Mouse (Mus musculus) stomach, embryonic 16.5 days (tissue): ENCODE results near the gene Sav1. TPM values are rescaled to one million over a fixed set of nuclear protein-coding genes. Genes with fewer than 3 reads are reported as not detected.

ENCODE experiments used
- ATAC-seq: fragments of 200-750 bp; cut with Nextera tagmentation; 2 replicates; pipeline ENCODE4 v1.8.0; 2017; ENCODE audit warnings: moderate number of reproducible peaks, moderate TSS enrichment; ENCODE audit not compliant: insufficient read depth, low FRiP score
- H3K27ac ChIP-seq: fragments of 300-500 bp; sonication (generic); 2 replicates; pipeline ENCODE4 v1.5.1; 2014; ENCODE audit warnings: low read length
- H3K27me3 ChIP-seq: fragments of 300-500 bp; sonication (generic); 2 replicates; pipeline ENCODE4 v1.6.1; 2014; ENCODE audit warnings: low read length, control low read depth, mixed read lengths; ENCODE audit not compliant: control insufficient read depth, insufficient read depth
- H3K36me3 ChIP-seq: fragments of 300-500 bp; sonication (generic); 2 replicates; pipeline ENCODE4 v1.6.1; 2014; ENCODE audit warnings: low read length; ENCODE audit not compliant: control insufficient read depth, insufficient read depth
- H3K4me1 ChIP-seq: fragments of 300-500 bp; sonication (generic); 2 replicates; pipeline ENCODE4 v1.6.1; 2014; ENCODE audit warnings: low read length, control low read depth, mixed read lengths; ENCODE audit not compliant: control insufficient read depth, insufficient read depth
- H3K4me2 ChIP-seq: fragments of 300-500 bp; sonication (generic); 2 replicates; pipeline ENCODE4 v1.6.1; 2014; ENCODE audit warnings: low read depth, low read length, mixed read lengths
- H3K4me3 ChIP-seq: fragments of 300-500 bp; sonication (generic); replicated peaks from 2 replicates; pipeline ENCODE4 v1.5.1; 2014; ENCODE audit warnings: mild to moderate bottlenecking, low read length
- H3K9ac ChIP-seq: fragments of 300-500 bp; sonication (generic); 2 replicates; pipeline ENCODE4 v1.6.1; 2014; ENCODE audit warnings: low read length
- H3K9me3 ChIP-seq: fragments of 300-500 bp; sonication (generic); replicated peaks from 2 replicates; pipeline ENCODE4 v1.6.1; 2016; ENCODE audit warnings: low read length, control low read depth; ENCODE audit not compliant: control insufficient read depth
- WGBS: fragments of 180-500 bp; shearing (Covaris S2); extraction: QIAGEN DNeasy Blood & Tissue Kit; methylation state at CpG from one replicate; pipeline ENCODE4 v1.1.7; 2014; 5-methylcytosine and 5-hydroxymethylcytosine counted together
- polyA plus RNA-seq: library from polyadenylated mRNA; unstranded; fragments of >200 nt; fragmentation: Nextera tagmentation; extraction: Ambion mirVana; gene quantifications from 2 replicates; pipeline ENCODE4 v1.2.1, GENCODE M21; 2015

Sav1 gene
- polyA plus RNA-seq, 1 experiment from 2014 or later: 0.68 TPM

- H3K27me3 ChIP-seq: no peaks in the 10 kb centered on the region
- ATAC-seq: no peak
- H3K4me3 ChIP-seq: no peak overlapping the region
- H3K4me2 ChIP-seq: no peak overlapping the region
- H3K9ac ChIP-seq: no peak overlapping the region
- no peaks in the 10 kb centered on the region for H3K4me1 ChIP-seq
- no peaks in the 10 kb centered on the region for H3K36me3 ChIP-seq
- no peaks in the 10 kb centered on the region for H3K9me3 ChIP-seq
- 69% methylated on average over 13 of the region's 13 CpGs for WGBS
- H3K27ac ChIP-seq: no peak overlapping the region
These were observed 11.6 kb upstream of the Sav1 start for GRCm38 (mm10) chr12:69998186-69998983.

GRCm38 (mm10) chr12:69995382-69995781, 8.6 kb upstream of the Sav1 start:
- 67% methylated on average over 3 of the region's 3 CpGs for WGBS
- no peaks in the 10 kb centered on the region for H3K9me3 ChIP-seq
- no peak overlapping the region for H3K4me3 ChIP-seq
- H3K9ac ChIP-seq: no peak overlapping the region
- ATAC-seq: no peak
- H3K4me1 ChIP-seq: no peaks in the 10 kb centered on the region
- no peaks in the 10 kb centered on the region for H3K27me3 ChIP-seq
- no peak overlapping the region for H3K4me2 ChIP-seq
- no peak overlapping the region for H3K27ac ChIP-seq
- no peaks in the 10 kb centered on the region for H3K36me3 ChIP-seq

- WGBS: under 1% methylated on average over 36 of the region's 36 CpGs
- Histone ChIP-seq H3K9ac (peak overlapping the region; percentile 97), H3K4me3 (peak overlapping the region; percentile 95), H3K27me3 (no peaks in the 10 kb centered on the region), H3K36me3 (peaks cover 11% of the 10 kb centered on the region; the same call in 1 of the 2 replicates), H3K4me2 (peak overlapping the region; percentile 56), H3K4me1 (0 out of 2 replicates have a peak, but pooled peaks cover 7% of the 10 kb centered on the region), H3K9me3 (no peaks in the 10 kb centered on the region), H3K27ac (peak overlapping the region; percentile 90)
- peak; percentile 69; the same call in 1 of the 2 replicates for ATAC-seq
These were observed 500 bp downstream of the Sav1 start for GRCm38 (mm10) chr12:69986241-69986762.

- no peak for ATAC-seq
- 18% methylated on average over 4 of the region's 4 CpGs for WGBS
- no peaks in the 10 kb centered on the region for H3K9me3 ChIP-seq
- H3K4me3 ChIP-seq: peak overlapping the region; percentile 95
- no peak overlapping the region for H3K27ac ChIP-seq
- H3K36me3 ChIP-seq: peaks cover 11% of the 10 kb centered on the region; the same call in 1 of the 2 replicates
- no peaks in the 10 kb centered on the region for H3K27me3 ChIP-seq
- H3K9ac ChIP-seq: peak overlapping the region; percentile 97; the same call in 1 of the 2 replicates
- H3K4me2 ChIP-seq: peak overlapping the region; percentile 56
- H3K4me1 ChIP-seq: 0 out of 2 replicates have a peak, but pooled peaks cover 7% of the 10 kb centered on the region
These were observed 1.3 kb downstream of the Sav1 start for GRCm38 (mm10) chr12:69985546-69985945.

GRCm38 (mm10) chr12:69982874-69983273, 3.9 kb downstream of the Sav1 start:
- peaks cover 11% of the 10 kb centered on the region; the same call in 1 of the 2 replicates for H3K36me3 ChIP-seq
- ATAC-seq: no peak
- no peak overlapping the region for H3K27ac ChIP-seq
- no peaks in the 10 kb centered on the region for H3K9me3 ChIP-seq
- 0 out of 2 replicates have a peak, but pooled peaks cover 7% of the 10 kb centered on the region for H3K4me1 ChIP-seq
- whole genome bisulfite sequencing: 76% methylated on average over 5 of the region's 5 CpGs
- no peak overlapping the region for H3K4me2 ChIP-seq
- no peak overlapping the region for H3K4me3 ChIP-seq
- no peak overlapping the region for H3K9ac ChIP-seq
- no peaks in the 10 kb centered on the region for H3K27me3 ChIP-seq

GRCm38 (mm10) chr12:69977376-69977998, 9.3 kb downstream of the Sav1 start:
- ATAC-seq: no peak
- no peak overlapping the region for H3K9ac ChIP-seq
- no peaks in the 10 kb centered on the region for H3K27me3 ChIP-seq
- 0 out of 2 replicates have a peak, but pooled peaks cover 8% of the 10 kb centered on the region for H3K4me1 ChIP-seq
- H3K4me2 ChIP-seq: no peak overlapping the region
- H3K4me3 ChIP-seq: no peak overlapping the region
- no peaks in the 10 kb centered on the region for H3K9me3 ChIP-seq
- 61% methylated on average over 9 of the region's 9 CpGs for WGBS
- no peak overlapping the region for H3K27ac ChIP-seq
- peaks cover 8% of the 10 kb centered on the region; the same call in 1 of the 2 replicates for H3K36me3 ChIP-seq

- Histone ChIP-seq H3K27me3 (no peaks in the 10 kb centered on the region), H3K27ac (no peak overlapping the region), H3K4me1 (0 out of 2 replicates have a peak, but pooled peaks cover 7% of the 10 kb centered on the region), H3K9me3 (no peaks in the 10 kb centered on the region), H3K9ac (no peak overlapping the region), H3K4me2 (no peak overlapping the region), H3K36me3 (0 out of 2 replicates have a peak, but pooled peaks cover 7% of the 10 kb centered on the region), H3K4me3 (no peak overlapping the region)
- ATAC-seq: no peak
- 70% methylated on average over 6 of the region's 6 CpGs for WGBS
These were observed 10.1 kb downstream of the Sav1 start for GRCm38 (mm10) chr12:69976688-69977087.

GRCm38 (mm10) chr12:69973666-69974065, 13.1 kb downstream of the Sav1 start:
- ATAC-seq: no peak
- no peak overlapping the region for H3K4me2 ChIP-seq
- no peaks in the 10 kb centered on the region for H3K27me3 ChIP-seq
- no peak overlapping the region for H3K9ac ChIP-seq
- no peak overlapping the region for H3K27ac ChIP-seq
- no peaks in the 10 kb centered on the region for H3K9me3 ChIP-seq
- no peak overlapping the region for H3K4me3 ChIP-seq
- H3K4me1 ChIP-seq: 0 out of 2 replicates have a peak, but pooled peaks cover 6% of the 10 kb centered on the region
- H3K36me3 ChIP-seq: 0 out of 2 replicates have a peak, but pooled peaks cover 13% of the 10 kb centered on the region

- Histone ChIP-seq H3K27me3 (no peaks in the 10 kb centered on the region), H3K9me3 (no peaks in the 10 kb centered on the region), H3K36me3 (0 out of 2 replicates have a peak, but pooled peaks cover 15% of the 10 kb centered on the region), H3K27ac (no peak overlapping the region), H3K9ac (no peak overlapping the region), H3K4me1 (no peaks in the 10 kb centered on the region), H3K4me3 (no peak overlapping the region), H3K4me2 (no peak overlapping the region)
- no peak for ATAC-seq
- 73% methylated on average over 5 of the region's 5 CpGs for WGBS
These were observed 18.6 kb downstream of the Sav1 start for GRCm38 (mm10) chr12:69968154-69968553.
